Comparison of ENCODE assay signal across 8 mouse cellular contexts in the genomic region with DNA sequence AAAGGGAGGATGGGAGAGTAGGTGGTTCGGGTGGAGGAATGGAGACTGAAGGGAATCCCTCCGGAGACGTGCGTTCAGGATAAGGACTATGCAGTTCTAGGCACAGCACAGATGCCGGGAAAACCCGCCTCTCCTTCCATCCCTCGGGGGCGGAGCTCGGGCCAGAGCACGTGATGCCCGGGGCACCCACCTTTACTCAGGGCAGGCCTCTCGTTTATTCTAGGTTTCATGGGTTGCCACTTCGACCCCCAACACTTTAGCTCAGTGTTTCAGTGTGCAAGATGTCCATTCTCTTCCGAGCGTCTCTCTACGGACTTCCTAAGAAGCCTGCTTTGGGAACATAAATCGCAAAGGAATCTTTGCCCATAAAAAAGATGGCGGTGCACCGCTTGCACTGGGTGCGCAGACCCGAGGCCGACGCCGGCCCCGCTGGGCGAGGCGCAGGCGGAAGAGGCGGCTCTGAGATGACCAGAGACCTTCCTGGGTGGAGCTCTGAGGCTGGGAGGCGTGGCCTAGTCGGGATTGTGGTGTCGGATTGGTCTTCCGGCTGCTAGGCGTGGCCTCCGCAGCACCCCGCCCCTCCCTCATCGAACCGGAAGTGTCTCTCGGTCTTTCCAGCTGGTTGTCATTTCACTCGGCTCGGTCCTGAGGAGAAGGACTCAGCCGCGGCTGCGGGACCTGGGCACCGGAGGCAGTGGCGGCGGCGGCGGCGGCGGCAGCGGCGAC. TPM values are rescaled to one million over a fixed set of nuclear protein-coding genes. Genes with fewer than 3 reads are reported as not detected.
DNase-seq lines count a peak whose midpoint lies in the region; ATAC-seq and TF ChIP-seq lines count a peak whose summit lies in the region.

No protein-coding gene starts in this region.

- peak; percentile 99 for DNase-seq in ZHBTc4 (ENCODE audit: low read depth, low spot score)
- peak; percentile 100 for DNase-seq in gastrocnemius, adult 2 months
- peak; percentile 100 for DNase-seq in hindbrain, postnatal 0 days (ENCODE audit: low spot score)
- DNase-seq in left cerebral cortex, adult 2 months (ENCODE audit: extremely low spot score in 1 of 2, low spot score in 2 of 2): peak; percentile 96 to 99
- DNase-seq in right cerebral cortex, adult 2 months (ENCODE audit: low spot score in 2 of 2): peak; percentile 97 to 99
- DNase-seq in urinary bladder, postnatal 14 days (ENCODE audit: low spot score): peak; percentile 99

- no peaks in the 10 kb centered on the region for H3K36me3 ChIP-seq in hindbrain, postnatal 0 days (ENCODE audit: insufficient read depth, low read length)

- ATAC-seq in common myeloid progenitor, adult 5-6 weeks (replicated peaks; ENCODE audit: low read depth, poor library complexity, severe bottlenecking): peak; percentile 99
- peak; percentile 100 for ATAC-seq in hindbrain, postnatal 0 days
- ATAC-seq in megakaryocyte, adult 5-6 weeks (ENCODE audit: poor library complexity, severe bottlenecking): peak; percentile 96

- H3K4me1 ChIP-seq in hindbrain, postnatal 0 days (ENCODE audit: insufficient read depth, low read length): peaks cover 2% of the 10 kb centered on the region; the same call in 1 of the 2 replicates

- peak overlapping the region; percentile 91 for H3K4me2 ChIP-seq in hindbrain, postnatal 0 days (ENCODE audit: low read depth, low read length)

- H3K9me3 ChIP-seq in hindbrain, postnatal 0 days (ENCODE audit: low read length): no peaks in the 10 kb centered on the region

- H3K9ac ChIP-seq in hindbrain, postnatal 0 days (replicated peaks; ENCODE audit: low read length): peak overlapping the region; percentile 91

- no peak for TF ChIP-seq CTCF in gastrocnemius, adult 2 months (IDR thresholded peaks at IDR 0.05)
- no peak for TF ChIP-seq CTCF in hindbrain, postnatal 0 days (IDR thresholded peaks at IDR 0.05; ENCODE audit: low read depth)
- no peak for TF ChIP-seq CTCF in left cerebral cortex, adult 2 months (IDR thresholded peaks at IDR 0.05)

- H3K4me3 ChIP-seq in gastrocnemius, adult 2 months: peak overlapping the region; percentile 95
- peak overlapping the region; percentile 69 for H3K4me3 ChIP-seq in hindbrain, postnatal 0 days (ENCODE audit: low read length)
- H3K4me3 ChIP-seq in left cerebral cortex, adult 2 months: peak overlapping the region; percentile 97

- no peaks in the 10 kb centered on the region for H3K27me3 ChIP-seq in hindbrain, postnatal 0 days (ENCODE audit: insufficient read depth, low read length)

- intact Hi-C loops in gastrocnemius, adult 2 months (cut with DNase I): loop anchor here (2.0 to 5.0 kb wide), 3 partner anchors 32 to 194 kb away; no protein-coding TSS in a partner anchor
- intact Hi-C loops in left cerebral cortex, adult 2 months (cut with DNase I): loop anchor here (1.0 to 5.0 kb wide), 5 partner anchors 32 to 194 kb away; no protein-coding TSS in a partner anchor

- under 1% methylated on average over 52 of the region's 53 CpGs for WGBS in hindbrain, postnatal 0 days

- H3K27ac ChIP-seq in gastrocnemius, adult 2 months: peak overlapping the region; percentile 98
- H3K27ac ChIP-seq in hindbrain, postnatal 0 days: peak overlapping the region; percentile 97
- H3K27ac ChIP-seq in left cerebral cortex, adult 2 months: peak overlapping the region; percentile 97

RNA-seq across cellular contexts. Expression of a gene that starts 1.6 kb away (rescaled TPM):
- 8.2 TPM in 2 replicates for total RNA-seq in common myeloid progenitor, adult 5-6 weeks (2017)
- 100 to 1,000 TPM in 1 of 2 experiments, 10 to 100 TPM in 1; 95.0 to 120 TPM for total RNA-seq in gastrocnemius, adult 2 months (2021)
- 75.7 and 75.8 TPM in 2 replicates for total RNA-seq in hindbrain, postnatal 0 days (2014; rRNA removed)
- polyA plus RNA-seq in hindbrain, postnatal 0 days (2015; fragmentation: Nextera tagmentation; extraction: Ambion mirVana): 15.3 and 15.8 TPM in 2 replicates
- total RNA-seq in left cerebral cortex, adult 2 months (2021): 100 to 1,000 TPM; 159 to 169 TPM
- total RNA-seq in megakaryocyte, adult 5-6 weeks (2015): 25.3 and 27.1 TPM in 2 replicates
- total RNA-seq in megakaryocyte, adult 5-6 weeks (2017): 17.7 and 22.8 TPM in 2 replicates

Comparison
In these comparisons a context has a peak if more than half of its experiments do, and no peak if none do; other contexts are left out.
1. Peak in every context shown above with its lines: DNase-seq, ATAC-seq, H3K4me3 ChIP-seq and H3K27ac ChIP-seq.